Mouse (Mus musculus) CH12.LX (cell line): ENCODE measurements around the gene Evpl.

Source experiments
- BHLHE40 ChIP-seq: IDR thresholded peaks from 2 replicates; pipeline ENCODE4 v1.6.1; 2011; ENCODE audit warnings: mild to moderate bottlenecking, low read depth, low read length, improper control_type of control experiment
- CHD1 ChIP-seq: IDR thresholded peaks from 2 replicates; pipeline ENCODE4 v1.6.1; 2012; ENCODE audit warnings: low read depth, low read length, improper control_type of control experiment, inconsistent platforms
- CTCF ChIP-seq, 2 experiments: IDR thresholded peaks in 1 of 2; conservative IDR thresholded peaks in 1 of 2; 2 replicates each; pipeline ENCODE4 v1.5.1; 2011 to 2012; ENCODE audit warnings: low read depth in 2 of 2, low read length in 2 of 2, improper control_type of control experiment in 1 of 2, inconsistent platforms in 1 of 2, mild to moderate bottlenecking in 1 of 2, moderate library complexity in 1 of 2
- E2F4 ChIP-seq: IDR thresholded peaks from 2 replicates; pipeline ENCODE4 v1.6.1; 2011; ENCODE audit warnings: low read depth, low read length, improper control_type of control experiment; ENCODE audit not compliant: insufficient replicate concordance
- ETS1 ChIP-seq: conservative IDR thresholded peaks from 2 replicates; pipeline ENCODE4 v1.6.1; 2012; ENCODE audit warnings: low read depth, mild to moderate bottlenecking, inconsistent platforms, low read length, improper control_type of control experiment, moderate library complexity
- GABPA ChIP-seq: IDR thresholded peaks from 2 replicates; pipeline ENCODE4 v1.6.1; 2012; ENCODE audit warnings: low read depth, low read length, improper control_type of control experiment, inconsistent platforms; ENCODE audit not compliant: insufficient replicate concordance
- HCFC1 ChIP-seq: IDR thresholded peaks from 2 replicates; pipeline ENCODE4 v1.6.1; 2012; ENCODE audit warnings: low read depth, mild to moderate bottlenecking, inconsistent platforms, low read length, improper control_type of control experiment
- MAFK ChIP-seq: IDR thresholded peaks from 2 replicates; pipeline ENCODE4 v1.6.1; 2011; ENCODE audit warnings: low read length, improper control_type of control experiment; ENCODE audit not compliant: insufficient replicate concordance
- POLR2AphosphoS2 ChIP-seq: IDR thresholded peaks from 2 replicates; pipeline ENCODE4 v1.6.1; 2011; ENCODE audit warnings: low read depth, low read length, improper control_type of control experiment

- TF ChIP-seq E2F4 (no peak), CTCF (conservative IDR thresholded peaks at IDR 0.05 in 1 of 2, IDR thresholded peaks at IDR 0.05 in 1 of 2; ENCODE audit: low read depth in 2 of 2, low read length in 2 of 2) (no peak), HCFC1 (no peak), GABPA (no peak), POLR2AphosphoS2 (no peak), CHD1 (no peak), MAFK (no peak), BHLHE40 (no peak), ETS1 (no peak)
Measured at GRCm38 (mm10) chr11:116196866-116197583, 40.9 kb downstream of the Evpl start.
